Mouse (Mus musculus) heart, embryonic 15.5 days (tissue): ENCODE results near the gene Arhgap19. TPM values are rescaled to one million over a fixed set of nuclear protein-coding genes. Genes with fewer than 3 reads are reported as not detected.
"Not testable (repeated sequence)": the region's sequence is repeated elsewhere in the genome, so short reads cannot be mapped to it uniquely, and the experiment has no call there.

Experiments
- ATAC-seq: fragments of 200-750 bp; cut with Nextera tagmentation; replicated peaks from 2 replicates; pipeline ENCODE4 v1.8.0; 2017; ENCODE audit warnings: low read depth, moderate TSS enrichment; ENCODE audit not compliant: insufficient number of reproducible peaks, insufficient read depth, low FRiP score
- H3K27ac ChIP-seq: fragments of 300-500 bp; sonication (generic); 2 replicates; pipeline ENCODE4 v1.5.1; 2015; ENCODE audit warnings: mild to moderate bottlenecking, inconsistent platforms
- H3K27me3 ChIP-seq: fragments of 300-500 bp; sonication (generic); 2 replicates; pipeline ENCODE4 v1.6.1; 2015; ENCODE audit warnings: inconsistent platforms
- H3K36me3 ChIP-seq: fragments of 300-500 bp; sonication (generic); 2 replicates; pipeline ENCODE4 v1.6.1; 2015; ENCODE audit warnings: mild to moderate bottlenecking, inconsistent platforms
- H3K4me1 ChIP-seq: fragments of 300-500 bp; sonication (generic); replicated peaks from 2 replicates; pipeline ENCODE4 v1.6.1; 2015; ENCODE audit warnings: inconsistent platforms
- H3K4me2 ChIP-seq: fragments of 300-500 bp; sonication (generic); 2 replicates; pipeline ENCODE4 v1.6.1; 2015; ENCODE audit warnings: inconsistent platforms, mild to moderate bottlenecking, moderate library complexity
- H3K4me3 ChIP-seq: fragments of 300-500 bp; sonication (generic); 2 replicates; pipeline ENCODE4 v1.5.1; 2015; ENCODE audit warnings: mild to moderate bottlenecking, inconsistent platforms
- H3K9ac ChIP-seq: fragments of 300-500 bp; sonication (generic); 2 replicates; pipeline ENCODE4 v1.6.1; 2015; ENCODE audit warnings: mild to moderate bottlenecking, inconsistent platforms
- H3K9me3 ChIP-seq: fragments of 300-500 bp; sonication (generic); replicated peaks from 2 replicates; pipeline ENCODE4 v1.6.1; 2016; ENCODE audit warnings: inconsistent platforms
- WGBS: fragments of 180-500 bp; shearing (Covaris S2); methylation state at CpG from one replicate; pipeline ENCODE4 v1.1.7; 2015; ENCODE audit warnings: mixed read lengths; 5-methylcytosine and 5-hydroxymethylcytosine counted together
- polyA plus RNA-seq: library from polyadenylated mRNA; unstranded; fragments of >200 nt; fragmentation: Nextera tagmentation; extraction: Ambion mirVana; gene quantifications from 2 replicates; pipeline ENCODE4 v1.2.1, GENCODE M21; 2015

Gene Arhgap19
- 9.3 and 12.8 TPM in 2 replicates for polyA plus RNA-seq

- Histone ChIP-seq H3K4me1 (peaks cover 17% of the 10 kb centered on the region), H3K36me3 (no peaks in the 10 kb centered on the region), H3K27me3 (no peaks in the 10 kb centered on the region), H3K9ac (peak within 1 kb of the TSS; percentile 86), H3K27ac (peak within 1 kb of the TSS; percentile 80), H3K4me2 (peak within 1 kb of the TSS; percentile 76), H3K4me3 (peak within 1 kb of the TSS; percentile 99), H3K9me3 (no peaks in the 10 kb centered on the region)
- peak; percentile 100 for ATAC-seq
- under 1% methylated on average over 48 of the region's 48 CpGs for WGBS
Observed at GRCm38 (mm10) chr19:41801742-41802369, at the start of gene Arhgap19. Gene Arhgap19 (minus strand): TSS chr19:41802047.

DNA sequence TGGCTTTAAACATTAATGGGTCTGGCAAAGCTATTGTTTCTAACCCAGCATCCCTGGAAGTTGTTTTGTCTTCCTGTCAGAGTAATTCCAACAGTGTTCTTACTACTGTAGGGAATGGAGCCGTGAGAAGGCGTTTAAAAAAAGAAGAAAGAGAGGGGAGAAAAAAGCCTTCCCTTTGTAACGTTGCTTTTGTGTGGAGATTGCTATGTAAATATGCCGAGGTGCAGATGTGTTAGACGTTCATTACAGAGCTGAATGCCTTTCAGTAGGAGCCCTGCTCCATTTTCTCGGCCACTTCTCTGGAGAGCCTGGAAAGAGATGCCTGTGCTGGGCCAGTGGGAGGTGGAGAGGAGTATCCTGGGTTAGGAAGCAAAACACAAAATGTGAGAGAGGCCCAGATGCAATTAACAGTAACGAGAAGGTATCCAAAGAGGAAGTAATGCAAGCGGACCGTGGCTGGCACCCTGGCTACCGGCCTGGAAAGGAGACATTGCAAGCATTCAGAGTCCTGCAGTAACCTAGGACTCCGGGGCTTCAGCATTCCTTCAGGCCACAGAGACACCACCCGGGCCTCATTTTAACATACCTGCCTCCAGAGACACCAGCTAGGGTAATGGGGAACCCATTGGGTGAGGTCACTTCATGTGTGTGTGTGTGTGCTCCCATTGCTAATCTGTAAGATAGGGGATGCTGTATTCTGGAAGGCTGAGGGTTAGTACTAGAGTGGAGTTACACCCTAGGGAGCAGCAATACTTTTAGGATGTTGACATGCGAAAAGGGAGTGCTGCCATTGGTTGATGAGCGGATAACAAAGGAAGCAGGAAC, 49.1 kb upstream of the Arhgap19 start:
- H3K4me3 ChIP-seq, result no peak overlapping the region

GRCm38 (mm10) chr19:41850021-41850718, 48.3 kb upstream of the Arhgap19 start:
- Histone ChIP-seq H3K27me3 (no peaks in the 10 kb centered on the region), H3K9ac (no peak overlapping the region), H3K9me3 (no peaks in the 10 kb centered on the region), H3K4me2 (no peak overlapping the region), H3K27ac (no peak overlapping the region), H3K4me3 (no peak overlapping the region), H3K36me3 (no peaks in the 10 kb centered on the region), H3K4me1 (peaks cover 12% of the 10 kb centered on the region)
- WGBS, result 46% methylated on average over 6 of the region's 6 CpGs
- no peak for ATAC-seq

More for the DNA sequence above, 49.1 kb upstream of the Arhgap19 start:
- peaks cover 11% of the 10 kb centered on the region for H3K4me1 ChIP-seq
- H3K9ac ChIP-seq, result no peak overlapping the region
- H3K27me3 ChIP-seq, result no peaks in the 10 kb centered on the region
- H3K27ac ChIP-seq, result no peak overlapping the region
- H3K4me2 ChIP-seq, result no peak overlapping the region; the same call in 1 of the 2 replicates
- no peaks in the 10 kb centered on the region for H3K9me3 ChIP-seq
- ATAC-seq, result no peak
- no peaks in the 10 kb centered on the region for H3K36me3 ChIP-seq
- WGBS, result 33% methylated on average over 14 of the region's 14 CpGs

- WGBS, result under 1% methylated on average over 72 of the region's 72 CpGs
- no peaks in the 10 kb centered on the region for H3K27me3 ChIP-seq
Observed at GRCm38 (mm10) chr19:41847992-41848851, 46.4 kb upstream of the Arhgap19 start, which contains the start of gene Frat2. Gene Frat2 (minus strand): TSS chr19:41848132.

GRCm38 (mm10) chr19:41847614-41847991, 45.8 kb upstream of the Arhgap19 start:
- H3K4me3 ChIP-seq, result peak overlapping the region; percentile 79
- peak; percentile 34; the same call in 1 of the 2 replicates for ATAC-seq
- H3K4me1 ChIP-seq, result peaks cover 12% of the 10 kb centered on the region
- H3K4me2 ChIP-seq, result peak overlapping the region; percentile 93
- under 1% methylated on average over 52 of the region's 53 CpGs for WGBS
- not testable (repeated sequence) for H3K36me3 ChIP-seq, H3K9me3 ChIP-seq, H3K27me3 ChIP-seq
- H3K27ac ChIP-seq, result peak overlapping the region; percentile 90
- peak overlapping the region; percentile 75 for H3K9ac ChIP-seq

More at GRCm38 (mm10) chr19:41847992-41848851, 46.4 kb upstream of the Arhgap19 start, which contains the start of gene Frat2:
- H3K36me3 ChIP-seq, result no peaks in the 10 kb centered on the region
- peak within 1 kb of the TSS; percentile 90 for H3K27ac ChIP-seq
- H3K4me1 ChIP-seq, result peaks cover 12% of the 10 kb centered on the region
- peak within 1 kb of the TSS; percentile 75 for H3K9ac ChIP-seq
- ATAC-seq, result peak; percentile 93
- peak within 1 kb of the TSS; percentile 93 for H3K4me2 ChIP-seq
- H3K4me3 ChIP-seq, result peak within 1 kb of the TSS; percentile 79
- H3K9me3 ChIP-seq, result no peaks in the 10 kb centered on the region

DNA sequence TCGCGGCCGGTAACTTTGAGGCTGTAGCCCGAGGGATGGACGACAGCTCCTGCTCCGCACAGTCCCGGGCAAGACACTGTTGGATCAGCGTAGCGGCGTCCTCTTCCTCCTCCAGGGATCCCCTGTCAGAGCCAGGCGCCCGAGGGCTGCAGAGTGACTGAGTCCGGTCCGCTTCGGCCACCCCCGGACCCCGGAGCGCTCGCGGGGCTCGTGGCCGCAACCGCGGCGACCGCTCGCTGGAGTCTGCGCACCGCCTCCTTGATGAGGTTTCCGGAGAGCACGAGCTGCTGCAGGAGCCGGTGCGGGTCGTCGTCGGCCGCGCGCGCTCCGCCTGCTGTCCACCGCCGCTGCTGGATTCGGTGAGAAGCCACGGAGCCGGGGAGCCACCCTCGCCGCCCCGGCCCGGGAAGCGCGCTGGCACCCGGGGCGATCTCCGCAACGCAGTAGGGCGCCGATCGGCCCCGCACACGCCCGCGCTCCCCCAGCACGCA, 45.3 kb upstream of the Arhgap19 start:
- WGBS, result under 1% methylated on average over 62 of the region's 64 CpGs
- peak overlapping the region; percentile 75 for H3K9ac ChIP-seq
- H3K4me2 ChIP-seq, result peak overlapping the region; percentile 93
- peak overlapping the region; percentile 90 for H3K27ac ChIP-seq
- ATAC-seq, result peak; percentile 11; the same call in 1 of the 2 replicates
- H3K36me3 ChIP-seq, result no peaks in the 10 kb centered on the region
- peaks cover 12% of the 10 kb centered on the region for H3K4me1 ChIP-seq
- no peaks in the 10 kb centered on the region for H3K9me3 ChIP-seq
- no peaks in the 10 kb centered on the region for H3K27me3 ChIP-seq
- H3K4me3 ChIP-seq, result peak overlapping the region; percentile 79

DNA sequence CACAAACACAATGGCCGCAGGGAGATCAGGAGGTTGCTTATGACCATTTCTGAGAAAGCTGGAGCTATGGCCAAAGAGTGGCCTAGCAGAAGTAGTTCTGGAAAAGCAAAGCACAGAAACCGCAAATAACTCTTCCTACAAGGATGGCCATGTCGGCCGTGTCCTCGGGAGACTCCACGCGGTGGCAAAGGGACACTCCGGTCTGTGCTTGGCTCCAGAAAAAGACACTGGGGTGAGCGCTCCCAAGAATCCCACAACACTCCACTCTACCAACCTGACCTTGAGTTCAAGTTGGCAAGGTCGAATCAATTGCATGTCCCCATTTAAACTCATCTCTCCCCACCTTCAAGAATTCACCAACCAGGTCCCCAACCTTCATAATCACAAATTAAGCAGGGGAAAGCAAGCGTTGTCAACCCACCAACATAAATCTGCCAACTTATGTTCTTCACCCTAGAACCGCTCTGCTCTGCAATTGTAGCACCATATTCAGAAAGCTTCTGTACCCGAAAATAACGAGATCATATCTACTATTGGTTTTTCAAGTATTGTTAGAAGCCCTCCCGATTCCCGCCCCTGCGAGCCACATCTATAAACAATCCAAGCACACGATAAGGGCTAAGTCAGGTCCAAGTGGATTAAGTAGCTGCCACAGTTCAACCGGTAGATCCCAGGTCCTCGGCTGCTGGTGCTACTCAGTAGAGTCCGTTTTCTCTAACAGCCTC, 44.7 kb upstream of the Arhgap19 start:
- peak overlapping the region; percentile 75 for H3K9ac ChIP-seq
- H3K27me3 ChIP-seq, result no peaks in the 10 kb centered on the region
- H3K27ac ChIP-seq, result peak overlapping the region; percentile 90
- no peak for ATAC-seq
- H3K36me3 ChIP-seq, result no peaks in the 10 kb centered on the region
- peaks cover 12% of the 10 kb centered on the region for H3K4me1 ChIP-seq
- H3K4me3 ChIP-seq, result peak overlapping the region; percentile 79
- H3K9me3 ChIP-seq, result no peaks in the 10 kb centered on the region
- H3K4me2 ChIP-seq, result peak overlapping the region; percentile 93
- 11% methylated on average over 21 of the region's 21 CpGs for WGBS

GRCm38 (mm10) chr19:41844345-41844744, 42.5 kb upstream of the Arhgap19 start:
- no peak overlapping the region for H3K4me3 ChIP-seq
- no peak overlapping the region for H3K9ac ChIP-seq
- ATAC-seq, result no peak
- H3K27ac ChIP-seq, result no peak overlapping the region
- H3K36me3 ChIP-seq, result no peaks in the 10 kb centered on the region
- WGBS, result 80% methylated on average over 6 of the region's 6 CpGs
- H3K4me1 ChIP-seq, result peaks cover 16% of the 10 kb centered on the region
- no peaks in the 10 kb centered on the region for H3K27me3 ChIP-seq
- no peak overlapping the region for H3K4me2 ChIP-seq
- no peaks in the 10 kb centered on the region for H3K9me3 ChIP-seq

DNA sequence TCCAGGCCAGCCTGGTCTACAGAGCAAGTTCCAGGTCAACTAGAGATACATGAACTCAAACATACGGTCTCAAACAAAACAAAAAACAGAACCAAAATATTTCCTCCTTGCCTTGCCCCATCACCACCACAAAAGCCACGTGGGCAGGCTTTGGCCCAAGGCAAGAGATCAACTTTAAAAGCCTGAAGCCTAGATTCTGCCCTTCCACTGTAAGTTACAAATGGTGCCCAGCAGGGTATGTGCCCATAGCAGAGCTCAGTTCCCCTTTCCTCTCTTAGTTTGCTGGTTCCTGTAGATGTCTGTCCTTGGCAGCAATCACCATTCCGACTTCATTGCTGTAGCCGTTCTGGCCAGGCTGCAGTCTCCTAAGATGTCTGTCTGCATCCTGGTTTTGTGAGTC, 40.9 kb upstream of the Arhgap19 start:
- no peaks in the 10 kb centered on the region for H3K9me3 ChIP-seq
- H3K9ac ChIP-seq, result no peak overlapping the region
- 77% methylated on average over 4 of the region's 4 CpGs for WGBS
- H3K36me3 ChIP-seq, result no peaks in the 10 kb centered on the region
- no peak overlapping the region for H3K27ac ChIP-seq
- H3K4me3 ChIP-seq, result no peak overlapping the region
- ATAC-seq, result no peak
- H3K4me1 ChIP-seq, result peaks cover 21% of the 10 kb centered on the region
- H3K4me2 ChIP-seq, result no peak overlapping the region
- no peaks in the 10 kb centered on the region for H3K27me3 ChIP-seq

- no peak for ATAC-seq
- Histone ChIP-seq H3K4me1 (peaks cover 24% of the 10 kb centered on the region), H3K9me3 (no peaks in the 10 kb centered on the region), H3K36me3 (no peaks in the 10 kb centered on the region), H3K4me3 (no peak overlapping the region), H3K27ac (no peak overlapping the region), H3K27me3 (no peaks in the 10 kb centered on the region), H3K9ac (no peak overlapping the region), H3K4me2 (no peak overlapping the region)
- 81% methylated on average over 4 of the region's 4 CpGs for WGBS
Observed at GRCm38 (mm10) chr19:41842196-41842595, 40.3 kb upstream of the Arhgap19 start.
